Mouse (Mus musculus): ENCODE data around the gene Aire. TPM values are rescaled to one million over a fixed set of nuclear protein-coding genes. Genes with fewer than 3 reads are reported as not detected.

Aire gene
- polyA plus RNA-seq, 1 experiment from 2014 or later, result 0.15 TPM

DNA sequence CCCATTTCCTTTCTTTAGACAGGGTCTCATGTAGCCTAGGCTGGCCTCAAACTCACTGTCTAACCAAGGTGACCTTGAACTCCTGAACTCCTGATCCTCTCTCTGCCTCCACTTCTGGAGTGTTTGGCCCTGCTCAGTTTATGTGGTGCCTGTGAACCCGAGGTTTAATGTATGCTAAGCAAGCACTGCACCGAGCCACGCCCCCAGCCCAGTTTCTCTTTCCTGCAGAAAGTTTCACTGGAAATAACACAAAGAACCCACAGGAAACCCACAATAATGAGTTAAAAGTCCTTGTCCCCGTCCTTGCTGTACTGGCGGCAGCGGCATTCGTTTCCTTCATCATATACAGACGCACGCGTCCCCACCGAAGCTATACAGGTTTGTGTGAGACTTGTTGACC is 31.6 kb upstream of the Aire start:
- Histone ChIP-seq H3K4me1 (replicated peaks) (peaks cover 1% of the 10 kb centered on the region; the same call in 1 of the 2 replicates), H3K36me3 (no peaks in the 10 kb centered on the region), H3K9me3 (no peaks in the 10 kb centered on the region), H3K27ac (no peak overlapping the region), H3K9ac (no peak overlapping the region), H3K4me2 (replicated peaks) (no peak overlapping the region), H3K4me3 (replicated peaks) (no peak overlapping the region), H3K27me3 (replicated peaks) (no peaks in the 10 kb centered on the region)
- WGBS, result 74% methylated on average over 11 of the region's 11 CpGs
- ATAC-seq, result no peak

DNA sequence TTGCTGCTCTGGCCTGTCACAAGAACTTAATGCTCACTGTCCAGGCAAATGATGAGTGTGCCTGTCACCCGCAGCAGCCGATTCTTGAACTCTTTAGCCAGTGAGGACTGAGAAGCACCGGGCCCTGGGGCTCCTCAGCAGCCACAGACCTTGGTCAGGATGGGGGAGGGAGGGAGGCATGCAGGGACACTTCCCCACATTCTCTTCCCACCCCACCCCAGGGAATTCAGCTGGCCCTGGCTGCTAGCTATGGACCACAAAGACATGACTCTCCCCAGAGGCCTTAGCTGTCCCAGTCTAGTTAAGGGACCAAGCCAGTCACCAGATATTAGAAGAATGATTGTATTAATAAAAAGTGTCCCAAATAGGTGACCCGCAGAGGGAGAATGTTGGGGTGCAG is 30.7 kb upstream of the Aire start:
- H3K27ac ChIP-seq, result no peak overlapping the region
- H3K4me2 ChIP-seq (replicated peaks), result no peak overlapping the region
- H3K4me3 ChIP-seq (replicated peaks), result no peak overlapping the region
- H3K9me3 ChIP-seq, result no peaks in the 10 kb centered on the region
- H3K9ac ChIP-seq, result no peak overlapping the region
- 84% methylated on average over 4 of the region's 4 CpGs for WGBS
- H3K36me3 ChIP-seq, result no peaks in the 10 kb centered on the region
- ATAC-seq, result no peak
- H3K27me3 ChIP-seq (replicated peaks), result no peaks in the 10 kb centered on the region
- H3K4me1 ChIP-seq (replicated peaks), result peaks cover 5% of the 10 kb centered on the region; the same call in 1 of the 2 replicates

DNA sequence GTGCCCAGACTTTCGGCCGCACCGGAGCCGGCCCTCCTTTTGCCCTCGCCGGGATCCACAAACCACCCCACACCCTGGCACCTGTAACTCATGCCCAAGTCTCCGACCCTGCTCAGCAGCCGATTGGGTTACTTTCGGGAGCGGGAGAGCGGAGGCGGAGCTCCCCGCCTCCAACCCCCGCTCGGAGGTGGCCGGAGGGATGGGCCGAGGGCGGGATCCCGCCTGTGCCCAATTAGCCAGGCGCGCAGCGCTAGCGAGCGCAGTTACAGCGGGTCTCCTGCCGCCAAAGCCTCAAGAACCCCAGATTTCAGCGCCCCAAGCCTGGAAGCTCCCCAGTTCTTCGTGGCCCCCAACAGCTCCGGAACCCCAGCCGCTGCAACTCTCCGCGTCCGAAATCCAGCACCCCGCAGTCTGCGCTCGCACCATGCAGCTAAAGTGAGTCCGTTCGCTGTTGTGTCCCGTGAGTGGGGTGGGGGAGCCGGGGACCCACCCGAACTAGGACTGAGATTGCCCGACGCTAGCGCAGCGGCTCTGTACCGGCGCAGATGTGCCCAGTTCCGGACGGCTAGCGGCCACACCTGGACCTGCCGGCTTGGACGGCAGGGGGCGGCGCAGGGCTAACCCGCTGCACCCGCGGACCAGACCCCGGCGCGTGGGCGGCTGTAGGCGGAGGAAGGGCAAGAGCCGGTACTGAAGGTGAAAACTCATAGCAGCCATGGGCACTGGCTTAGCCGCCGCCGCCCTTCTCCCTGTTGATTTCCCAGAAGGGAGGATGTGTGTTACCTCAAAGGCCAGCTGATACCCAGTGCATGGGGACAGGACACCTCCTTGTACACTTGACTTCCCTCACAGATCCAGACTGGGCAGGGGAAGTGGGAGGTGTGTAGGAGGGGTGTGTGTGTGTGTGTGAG is 25.9 kb upstream of the Aire start, which contains the start of gene Icosl:
Gene Icosl (plus strand): TSS at position 202 of the 911 bp plus-strand sequence.
- H3K9ac ChIP-seq, result peak within 1 kb of the TSS; percentile 68
- H3K27ac ChIP-seq, result peak within 1 kb of the TSS; percentile 49; the same call in 1 of the 2 replicates
- peak within 1 kb of the TSS; percentile 98 for H3K4me2 ChIP-seq (replicated peaks)
- under 1% methylated on average over 66 of the region's 66 CpGs for WGBS
- H3K36me3 ChIP-seq, result no peaks in the 10 kb centered on the region
- H3K9me3 ChIP-seq, result no peaks in the 10 kb centered on the region
- H3K4me1 ChIP-seq (replicated peaks), result peaks cover 12% of the 10 kb centered on the region
- ATAC-seq, result peak; percentile 96
- peaks cover 8% of the 10 kb centered on the region; the same call in 1 of the 2 replicates for H3K27me3 ChIP-seq (replicated peaks)
- H3K4me3 ChIP-seq (replicated peaks), result peak within 1 kb of the TSS; percentile 70

DNA sequence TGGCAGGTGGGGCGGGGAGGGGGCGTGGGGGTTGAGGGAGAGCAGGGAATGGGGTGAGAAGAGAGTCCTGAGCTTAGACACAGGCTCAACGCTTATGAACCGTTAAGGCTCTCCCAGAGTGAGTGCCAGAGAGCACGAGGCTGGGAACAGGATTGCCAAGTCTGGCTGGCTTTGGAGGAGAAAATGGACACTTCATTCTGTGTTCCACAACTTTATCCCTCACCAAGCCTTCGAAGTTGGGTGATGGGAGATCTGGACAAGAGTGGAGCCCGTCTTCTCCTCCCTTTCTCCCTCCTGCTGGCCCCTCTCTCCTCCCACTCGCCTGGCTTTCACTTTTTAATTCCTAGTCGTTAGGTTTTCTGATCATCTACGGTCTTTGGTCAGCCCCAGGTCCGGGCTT is 25.1 kb upstream of the Aire start:
- Histone ChIP-seq H3K4me1 (replicated peaks) (peaks cover 12% of the 10 kb centered on the region), H3K36me3 (no peaks in the 10 kb centered on the region), H3K27ac (no peak overlapping the region), H3K9ac (peak overlapping the region; percentile 28; the same call in 1 of the 2 replicates), H3K9me3 (no peaks in the 10 kb centered on the region), H3K27me3 (replicated peaks) (peaks cover 8% of the 10 kb centered on the region; the same call in 1 of the 2 replicates), H3K4me3 (replicated peaks) (peak overlapping the region; percentile 70), H3K4me2 (replicated peaks) (peak overlapping the region; percentile 98)
- 14% methylated on average over 11 of the region's 11 CpGs for WGBS
- 0 out of 2 replicates have a peak, but pooled peaks have one; percentile 4 for ATAC-seq

DNA sequence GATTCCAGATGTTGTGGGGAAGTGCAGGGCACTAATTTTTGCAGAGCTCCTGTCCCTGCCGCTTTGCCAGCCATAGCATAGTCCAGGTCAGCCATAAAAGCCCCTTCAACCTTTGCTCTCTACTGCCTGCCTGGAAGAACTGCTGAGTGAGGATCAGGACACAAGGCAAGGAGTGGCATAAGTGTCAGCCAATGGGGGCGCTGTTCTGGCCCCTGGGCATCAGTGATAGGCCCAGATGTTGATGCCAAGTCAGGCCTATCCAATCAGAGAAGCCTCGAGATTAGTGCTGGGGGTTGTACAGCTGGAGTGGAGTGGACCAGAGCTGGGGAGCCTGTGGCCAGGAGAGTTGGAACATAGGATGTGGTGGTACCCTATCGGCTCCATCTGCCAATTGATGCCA is 23.8 kb upstream of the Aire start:
- Histone ChIP-seq H3K36me3 (no peaks in the 10 kb centered on the region), H3K27ac (no peak overlapping the region), H3K4me1 (replicated peaks) (peaks cover 12% of the 10 kb centered on the region), H3K4me3 (replicated peaks) (no peak overlapping the region), H3K27me3 (replicated peaks) (peaks cover 8% of the 10 kb centered on the region; the same call in 1 of the 2 replicates), H3K9me3 (no peaks in the 10 kb centered on the region), H3K9ac (no peak overlapping the region), H3K4me2 (replicated peaks) (no peak overlapping the region)
- ATAC-seq, result peak; percentile 34
- 26% methylated on average over 4 of the region's 4 CpGs for WGBS

DNA sequence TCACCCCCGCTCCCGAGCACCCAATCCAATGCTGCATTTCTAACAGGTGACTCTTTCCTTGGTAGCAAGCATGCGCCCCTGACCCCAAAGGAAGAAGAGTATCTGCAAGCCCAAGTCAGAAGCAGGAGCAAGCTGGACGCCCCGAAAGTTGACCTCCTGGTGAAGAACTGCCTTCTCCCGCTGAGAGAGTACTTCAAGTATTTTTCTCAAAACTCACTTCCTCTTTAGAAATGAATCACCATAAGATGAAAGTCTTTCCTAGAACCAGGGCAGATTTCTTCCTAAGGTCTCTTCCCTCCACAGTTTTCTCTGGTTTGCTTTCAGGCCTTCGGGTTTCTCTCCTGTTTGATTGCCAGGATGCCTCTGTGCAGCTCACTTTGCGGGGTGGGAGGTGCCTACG is 19.7 kb upstream of the Aire start:
- H3K27me3 ChIP-seq (replicated peaks), result peaks cover 4% of the 10 kb centered on the region; the same call in 1 of the 2 replicates
- no peak overlapping the region for H3K4me3 ChIP-seq (replicated peaks)
- no peaks in the 10 kb centered on the region for H3K9me3 ChIP-seq
- no peaks in the 10 kb centered on the region for H3K36me3 ChIP-seq
- no peak overlapping the region for H3K9ac ChIP-seq
- H3K4me2 ChIP-seq (replicated peaks), result no peak overlapping the region
- H3K27ac ChIP-seq, result no peak overlapping the region
- H3K4me1 ChIP-seq (replicated peaks), result peaks cover 4% of the 10 kb centered on the region; the same call in 1 of the 2 replicates
- WGBS, result 78% methylated on average over 9 of the region's 9 CpGs
- ATAC-seq, result no peak

DNA sequence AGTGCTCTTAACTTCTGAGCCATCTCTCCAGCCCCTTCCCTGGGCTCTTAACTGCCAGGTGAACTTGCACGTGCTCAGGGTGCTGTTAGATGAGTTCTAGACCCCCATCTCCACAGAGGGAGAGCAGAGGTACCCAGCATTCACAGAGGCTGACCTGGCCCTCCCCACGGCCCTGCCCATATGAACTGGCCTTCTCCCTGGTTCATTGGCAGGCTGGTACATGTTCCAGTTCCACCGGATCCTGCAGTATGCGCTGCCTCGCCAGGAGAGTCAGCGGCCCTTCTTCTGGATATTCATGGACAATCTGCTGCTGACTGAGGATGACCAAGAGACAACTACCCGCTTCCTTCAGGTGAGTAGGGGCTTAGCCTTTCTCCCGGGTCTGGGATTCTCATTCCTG is 13.6 kb upstream of the Aire start:
- Histone ChIP-seq H3K36me3 (no peaks in the 10 kb centered on the region), H3K9ac (no peak overlapping the region), H3K27ac (no peak overlapping the region), H3K9me3 (no peaks in the 10 kb centered on the region), H3K27me3 (replicated peaks) (no peaks in the 10 kb centered on the region), H3K4me2 (replicated peaks) (no peak overlapping the region), H3K4me3 (replicated peaks) (no peak overlapping the region), H3K4me1 (replicated peaks) (no peaks in the 10 kb centered on the region)
- ATAC-seq, result no peak
- 87% methylated on average over 8 of the region's 8 CpGs for WGBS

DNA sequence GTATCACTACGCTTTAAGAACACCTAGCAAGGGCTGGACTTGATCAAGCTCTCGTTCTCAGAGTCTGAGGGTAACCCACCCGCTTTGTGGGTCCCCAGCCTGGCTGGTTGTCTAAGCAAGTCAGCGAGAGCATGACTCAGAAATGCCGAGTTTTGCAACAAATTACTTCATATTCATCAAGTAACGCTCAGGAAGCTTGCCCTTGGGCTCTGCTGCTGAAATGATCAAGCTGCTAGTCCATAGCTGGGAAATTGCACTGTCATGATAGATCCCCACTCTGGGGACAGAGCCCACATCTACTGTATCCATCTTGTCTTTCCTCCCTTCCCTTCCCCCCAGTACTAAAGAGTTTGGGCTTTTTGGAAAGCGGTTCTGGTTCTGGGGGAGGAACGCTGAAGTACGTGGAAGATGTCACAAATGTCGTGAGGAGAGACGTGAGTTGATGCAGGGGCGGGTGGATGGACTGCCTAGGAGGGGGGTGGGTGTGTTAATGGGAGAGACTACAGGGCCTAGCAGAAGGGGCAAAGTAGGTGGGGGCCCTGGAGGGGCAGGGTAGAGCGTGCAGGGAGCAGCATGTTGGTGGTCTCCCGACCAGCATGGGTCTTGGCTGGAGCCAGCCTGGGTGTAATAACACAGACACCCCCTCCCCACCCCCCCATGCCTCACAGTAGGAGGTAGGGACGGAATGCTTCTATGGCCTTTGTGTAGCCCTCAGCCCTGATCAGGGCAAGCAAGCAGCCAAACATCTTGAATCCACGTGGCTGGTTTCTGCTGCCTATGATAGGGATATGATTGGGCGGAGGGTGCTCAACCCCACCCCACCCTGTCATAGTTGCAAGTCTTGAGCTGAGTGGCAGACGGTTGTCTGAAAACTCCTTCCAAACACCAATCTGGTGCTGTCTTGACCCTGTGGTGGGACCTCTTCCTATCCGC is 11.5 kb upstream of the Aire start:
- no peaks in the 10 kb centered on the region for H3K9me3 ChIP-seq
- no peaks in the 10 kb centered on the region for H3K4me1 ChIP-seq (replicated peaks)
- WGBS, result 60% methylated on average over 19 of the region's 19 CpGs
- H3K27me3 ChIP-seq (replicated peaks), result no peaks in the 10 kb centered on the region
- H3K4me3 ChIP-seq (replicated peaks), result no peak overlapping the region
- no peaks in the 10 kb centered on the region for H3K36me3 ChIP-seq
- ATAC-seq, result 0 out of 2 replicates have a peak, but pooled peaks have one; percentile 23
- H3K4me2 ChIP-seq (replicated peaks), result no peak overlapping the region
- no peak overlapping the region for H3K27ac ChIP-seq
- no peak overlapping the region for H3K9ac ChIP-seq

DNA sequence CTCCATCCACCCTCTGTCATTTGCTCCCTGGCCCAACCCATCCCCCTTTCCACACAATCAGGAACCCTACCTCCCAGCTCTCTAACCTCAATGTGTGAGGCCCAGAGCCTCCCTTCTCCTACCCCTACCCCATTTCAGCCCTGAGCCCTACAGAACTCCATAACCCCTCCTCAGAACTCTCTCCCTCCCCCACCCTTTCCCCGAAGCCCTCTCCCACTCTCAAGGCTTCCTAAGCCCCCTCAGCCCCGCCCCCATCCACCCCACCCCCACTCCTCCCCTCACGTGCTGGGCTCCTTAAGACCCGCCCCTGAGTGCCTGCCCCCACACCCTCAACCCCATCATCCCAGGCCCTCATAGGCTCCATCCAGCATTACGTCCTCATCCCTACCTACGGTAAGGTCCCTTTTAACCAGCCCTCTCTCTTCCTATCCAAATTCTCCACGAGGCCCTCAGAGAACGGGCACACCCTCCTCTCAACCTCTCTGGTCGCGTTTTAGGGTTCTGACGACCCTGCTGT is 6.2 kb upstream of the Aire start:
- WGBS, result 51% methylated on average over 11 of the region's 11 CpGs
- Histone ChIP-seq H3K9ac (no peak overlapping the region), H3K36me3 (no peaks in the 10 kb centered on the region), H3K4me2 (replicated peaks) (no peak overlapping the region), H3K9me3 (no peaks in the 10 kb centered on the region), H3K4me3 (replicated peaks) (no peak overlapping the region), H3K4me1 (replicated peaks) (no peaks in the 10 kb centered on the region), H3K27ac (no peak overlapping the region), H3K27me3 (replicated peaks) (no peaks in the 10 kb centered on the region)
- ATAC-seq, result no peak

DNA sequence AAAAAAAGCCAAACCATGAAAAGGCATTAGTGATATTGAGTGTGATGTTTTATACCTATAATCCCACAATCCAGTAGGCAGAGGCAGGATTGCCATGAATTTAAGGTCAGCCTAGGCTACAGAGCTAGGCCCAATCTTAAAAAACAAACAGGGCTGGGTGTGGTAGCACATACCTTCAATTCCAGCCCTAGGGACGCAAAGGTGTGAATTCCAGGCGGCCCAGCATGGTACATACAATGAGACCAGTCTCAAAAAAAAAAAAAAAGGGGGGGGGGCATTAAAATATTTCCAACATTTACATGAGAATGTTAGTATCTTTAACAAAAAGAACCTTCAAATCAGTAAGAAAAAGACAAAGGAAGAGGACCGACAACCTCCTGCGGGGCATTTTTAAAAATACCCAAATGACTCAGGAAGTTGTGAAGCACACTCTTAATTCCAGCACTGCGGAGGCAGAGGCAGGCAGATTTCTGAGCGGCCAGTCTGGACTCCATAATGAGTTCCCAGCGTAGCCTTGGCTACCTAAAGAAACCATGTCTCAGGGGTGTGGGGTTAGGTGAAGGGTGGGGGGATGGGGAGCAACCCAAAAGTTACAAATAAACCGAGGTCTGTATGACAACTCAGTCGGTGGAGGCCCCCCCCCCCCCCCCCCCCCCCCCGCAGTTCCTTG is 4.8 kb upstream of the Aire start:
- Histone ChIP-seq H3K9me3 (no peaks in the 10 kb centered on the region), H3K27me3 (replicated peaks) (0 out of 2 replicates have a peak, but pooled peaks cover 2% of the 10 kb centered on the region), H3K9ac (no peak overlapping the region), H3K36me3 (no peaks in the 10 kb centered on the region), H3K4me3 (replicated peaks) (no peak overlapping the region), H3K4me1 (replicated peaks) (peaks cover 6% of the 10 kb centered on the region), H3K27ac (no peak overlapping the region), H3K4me2 (replicated peaks) (no peak overlapping the region)
- no peak for ATAC-seq
- 79% methylated on average over 9 of the region's 10 CpGs for WGBS

DNA sequence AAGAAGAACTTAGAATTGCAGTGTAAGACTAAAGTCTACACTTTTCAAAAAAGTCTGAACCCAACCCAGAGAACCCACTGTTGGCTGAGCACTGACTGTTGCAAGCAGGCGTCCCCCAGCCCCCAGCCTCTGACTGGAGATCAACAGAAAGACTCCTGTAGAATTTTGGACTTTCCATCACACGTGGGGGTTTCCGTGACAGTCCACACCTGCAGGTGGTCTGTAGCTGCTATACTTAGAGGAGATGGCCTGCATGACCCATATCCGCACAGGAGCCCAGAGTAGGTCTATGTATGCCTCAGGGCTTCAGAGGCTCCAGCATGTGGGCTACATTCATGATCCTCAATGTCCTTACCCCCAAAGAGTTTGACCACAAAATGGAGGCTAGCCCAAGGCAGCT is 3.0 kb upstream of the Aire start:
- H3K4me3 ChIP-seq (replicated peaks), result no peak overlapping the region
- no peak overlapping the region for H3K27ac ChIP-seq
- 0 out of 2 replicates have a peak, but pooled peaks cover 6% of the 10 kb centered on the region for H3K27me3 ChIP-seq (replicated peaks)
- no peaks in the 10 kb centered on the region for H3K9me3 ChIP-seq
- H3K4me1 ChIP-seq (replicated peaks), result peaks cover 10% of the 10 kb centered on the region
- 83% methylated on average over 4 of the region's 4 CpGs for WGBS
- no peak overlapping the region for H3K9ac ChIP-seq
- no peaks in the 10 kb centered on the region for H3K36me3 ChIP-seq
- H3K4me2 ChIP-seq (replicated peaks), result no peak overlapping the region
- ATAC-seq, result no peak
